Mouse (Mus musculus): Measurements from ENCODE around the gene Kpna1. TPM values are rescaled to one million over a fixed set of nuclear protein-coding genes. Genes with fewer than 3 reads are reported as not detected.
A peak's percentile ranks its signal among the peaks of the same experiment; 100 is the strongest.
"Not testable (repeated sequence)": the region's sequence is repeated elsewhere in the genome, so short reads cannot be mapped to it uniquely, and the experiment has no call there.

Kpna1 gene
- polyA plus RNA-seq, 1 experiment from 2014 or later: 35.9 TPM

DNA sequence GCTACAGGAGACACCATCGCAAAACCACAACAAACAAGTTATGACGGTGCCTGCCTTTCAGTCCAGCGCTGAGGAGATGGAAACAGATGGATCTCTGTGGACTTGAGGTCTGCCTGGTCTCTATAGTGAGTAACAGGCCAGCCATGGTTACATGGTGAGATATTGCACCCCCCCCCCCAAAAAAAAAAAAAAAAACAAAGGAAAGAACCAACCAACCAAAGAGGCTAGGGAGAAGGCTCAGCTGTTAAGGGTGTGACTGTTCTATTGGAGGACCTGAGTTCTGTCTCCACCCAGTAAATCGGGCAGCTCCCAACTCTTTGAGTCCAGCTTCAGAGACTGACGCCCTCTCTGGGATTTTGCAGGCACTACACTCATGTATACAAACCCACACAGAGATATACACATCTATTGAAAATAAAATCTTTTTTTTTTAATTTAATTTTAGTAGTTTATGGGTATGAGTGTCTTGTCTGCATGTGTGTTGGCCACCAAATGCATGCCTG lies 25.9 kb upstream of the Kpna1 start:
- Histone ChIP-seq H3K27me3 (ENCODE audit: insufficient read depth, low read length) (no peaks in the 10 kb centered on the region), H3K4me2 (replicated peaks; ENCODE audit: low read depth, low read length) (no peak overlapping the region), H3K9me3 (ENCODE audit: low read length) (no peaks in the 10 kb centered on the region), H3K4me1 (ENCODE audit: insufficient read depth, low read length) (no peaks in the 10 kb centered on the region), H3K9ac (replicated peaks; ENCODE audit: low read length) (no peak overlapping the region), H3K4me3 (ENCODE audit: low read length) (no peak overlapping the region), H3K27ac (ENCODE audit: low read length) (no peak overlapping the region), H3K36me3 (ENCODE audit: insufficient read depth, low read length) (0 out of 2 replicates have a peak, but pooled peaks cover 3% of the 10 kb centered on the region)
- 81% methylated on average over 5 of the region's 5 CpGs for WGBS
- ATAC-seq (ENCODE audit: low FRiP score, low TSS enrichment): no peak

DNA sequence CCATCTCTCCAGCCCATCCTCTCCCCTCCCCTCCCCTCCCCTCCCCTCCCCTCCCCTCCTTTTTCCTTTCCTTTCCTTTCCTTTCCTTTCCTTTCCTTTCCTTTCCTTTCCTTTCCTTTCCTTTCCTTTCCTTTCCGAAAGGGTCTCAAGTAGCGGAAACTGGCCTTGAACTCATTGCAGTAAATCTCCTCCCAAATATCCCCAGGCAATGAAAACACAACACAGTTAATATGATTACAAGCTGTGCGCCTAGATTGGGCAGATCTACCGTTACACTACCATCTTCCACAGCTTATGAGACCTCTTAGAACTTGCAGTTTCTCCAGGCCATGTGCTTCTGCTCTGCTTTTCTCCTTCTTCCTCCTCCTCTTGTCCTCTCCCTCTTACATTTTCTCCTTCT lies 12.6 kb upstream of the Kpna1 start:
- ATAC-seq (ENCODE audit: low FRiP score, low TSS enrichment); H3K27ac ChIP-seq (ENCODE audit: low read length); H3K36me3 ChIP-seq (ENCODE audit: insufficient read depth, low read length); H3K4me3 ChIP-seq (ENCODE audit: low read length); H3K9ac ChIP-seq (replicated peaks; ENCODE audit: low read length); H3K4me1 ChIP-seq (ENCODE audit: insufficient read depth, low read length); H3K4me2 ChIP-seq (replicated peaks; ENCODE audit: low read depth, low read length); H3K9me3 ChIP-seq (ENCODE audit: low read length); H3K27me3 ChIP-seq (ENCODE audit: insufficient read depth, low read length): not testable (repeated sequence)
- 23% methylated on average over 3 of the region's 4 CpGs for WGBS

DNA sequence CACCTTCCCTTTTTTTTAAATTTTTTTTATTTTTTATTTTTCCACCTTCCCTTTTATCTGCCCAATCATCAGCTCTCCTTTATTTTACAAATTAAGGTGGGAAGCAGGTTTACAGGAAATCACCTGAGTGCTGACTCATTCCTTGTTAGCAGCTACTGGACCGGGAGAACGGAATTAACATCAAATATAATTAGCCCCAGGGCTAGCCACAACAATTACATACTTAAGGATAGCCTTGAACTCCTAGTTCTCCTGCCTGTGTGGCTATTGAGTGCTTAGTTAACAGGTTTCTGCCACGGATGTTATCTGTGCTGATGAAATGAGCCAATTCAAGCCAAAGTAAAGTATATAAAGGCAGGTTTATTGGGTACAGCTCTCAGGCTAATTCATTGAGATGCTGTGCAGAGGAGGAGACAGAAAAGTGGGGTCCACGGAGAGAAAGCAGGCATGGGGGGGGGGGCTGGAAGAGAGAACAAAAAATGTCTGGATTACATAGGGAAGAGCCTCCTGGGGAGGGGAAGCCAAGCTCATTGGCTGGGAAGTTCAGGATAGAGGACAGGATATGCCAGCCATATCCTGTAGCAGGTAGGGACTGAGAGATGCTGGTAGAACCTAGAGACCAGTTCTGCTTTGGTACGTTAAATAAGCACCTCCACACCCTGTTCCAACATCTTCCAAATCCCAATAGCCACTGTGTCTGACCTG lies 12.0 kb upstream of the Kpna1 start:
- peaks cover 8% of the 10 kb centered on the region; the same call in 1 of the 2 replicates for H3K4me1 ChIP-seq (ENCODE audit: insufficient read depth, low read length)
- ATAC-seq (ENCODE audit: low FRiP score, low TSS enrichment): no peak

DNA sequence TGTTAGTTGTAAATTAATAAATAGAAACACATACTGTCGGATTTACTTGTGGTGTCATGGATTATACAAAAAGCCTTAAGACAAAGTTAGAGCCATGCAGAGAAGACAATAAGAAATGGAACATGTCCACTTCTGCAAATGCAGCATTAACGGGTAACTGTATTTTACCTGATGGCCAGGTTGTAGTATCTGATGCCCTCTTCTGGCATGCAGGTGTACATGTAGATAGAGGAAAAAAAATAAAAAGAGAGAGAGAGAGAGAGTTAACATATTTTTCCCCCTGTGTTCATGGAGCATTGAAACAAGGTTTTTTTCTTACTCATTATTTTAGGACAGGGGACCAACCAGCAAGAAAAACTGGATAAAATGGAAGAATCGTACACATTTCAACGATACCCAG lies 11.2 kb upstream of the Kpna1 start:
- 84% methylated on average over 4 of the region's 4 CpGs for WGBS

More for the DNA sequence above, 12.0 kb upstream of the Kpna1 start:
- Histone ChIP-seq H3K4me3 (ENCODE audit: low read length) (no peak overlapping the region), H3K9ac (replicated peaks; ENCODE audit: low read length) (no peak overlapping the region), H3K36me3 (ENCODE audit: insufficient read depth, low read length) (no peaks in the 10 kb centered on the region), H3K9me3 (ENCODE audit: low read length) (no peaks in the 10 kb centered on the region), H3K27me3 (ENCODE audit: insufficient read depth, low read length) (no peaks in the 10 kb centered on the region), H3K27ac (ENCODE audit: low read length) (no peak overlapping the region), H3K4me2 (replicated peaks; ENCODE audit: low read depth, low read length) (no peak overlapping the region)
- 56% methylated on average over 5 of the region's 5 CpGs for WGBS

DNA sequence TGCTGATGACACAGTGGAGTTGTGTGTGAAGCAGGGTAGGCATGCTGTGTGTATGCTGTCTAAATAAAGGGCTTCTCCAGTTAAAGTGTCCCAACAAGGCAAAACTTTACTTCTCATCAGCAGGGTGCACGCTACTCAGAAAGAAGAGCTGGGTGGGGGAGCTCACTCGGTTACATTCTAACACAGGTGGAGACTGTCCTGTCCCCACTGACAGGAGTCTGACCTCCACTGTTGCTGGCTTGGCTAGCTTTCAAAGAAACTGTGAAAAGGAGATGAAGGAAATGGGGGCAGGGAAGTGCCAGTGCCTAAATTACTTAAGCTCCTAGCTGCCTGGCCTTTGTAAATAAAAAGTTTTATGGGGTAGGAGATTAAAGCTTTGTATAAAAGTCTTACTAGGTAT lies 10.4 kb upstream of the Kpna1 start:
- 23% methylated on average over 2 of the region's 2 CpGs for WGBS
- Histone ChIP-seq H3K27ac (ENCODE audit: low read length) (no peak overlapping the region), H3K27me3 (ENCODE audit: insufficient read depth, low read length) (no peaks in the 10 kb centered on the region), H3K9me3 (ENCODE audit: low read length) (no peaks in the 10 kb centered on the region), H3K36me3 (ENCODE audit: insufficient read depth, low read length) (no peaks in the 10 kb centered on the region), H3K4me1 (ENCODE audit: insufficient read depth, low read length) (peaks cover 8% of the 10 kb centered on the region; the same call in 1 of the 2 replicates), H3K4me3 (ENCODE audit: low read length) (no peak overlapping the region), H3K9ac (replicated peaks; ENCODE audit: low read length) (no peak overlapping the region), H3K4me2 (replicated peaks; ENCODE audit: low read depth, low read length) (no peak overlapping the region)
- ATAC-seq (ENCODE audit: low FRiP score, low TSS enrichment): no peak

More for the DNA sequence above, 11.2 kb upstream of the Kpna1 start:
- Histone ChIP-seq H3K4me3 (ENCODE audit: low read length) (no peak overlapping the region), H3K27me3 (ENCODE audit: insufficient read depth, low read length) (no peaks in the 10 kb centered on the region), H3K36me3 (ENCODE audit: insufficient read depth, low read length) (no peaks in the 10 kb centered on the region), H3K9me3 (ENCODE audit: low read length) (no peaks in the 10 kb centered on the region), H3K27ac (ENCODE audit: low read length) (no peak overlapping the region), H3K4me2 (replicated peaks; ENCODE audit: low read depth, low read length) (no peak overlapping the region), H3K9ac (replicated peaks; ENCODE audit: low read length) (no peak overlapping the region), H3K4me1 (ENCODE audit: insufficient read depth, low read length) (peaks cover 8% of the 10 kb centered on the region; the same call in 1 of the 2 replicates)
- no peak for ATAC-seq (ENCODE audit: low FRiP score, low TSS enrichment)

DNA sequence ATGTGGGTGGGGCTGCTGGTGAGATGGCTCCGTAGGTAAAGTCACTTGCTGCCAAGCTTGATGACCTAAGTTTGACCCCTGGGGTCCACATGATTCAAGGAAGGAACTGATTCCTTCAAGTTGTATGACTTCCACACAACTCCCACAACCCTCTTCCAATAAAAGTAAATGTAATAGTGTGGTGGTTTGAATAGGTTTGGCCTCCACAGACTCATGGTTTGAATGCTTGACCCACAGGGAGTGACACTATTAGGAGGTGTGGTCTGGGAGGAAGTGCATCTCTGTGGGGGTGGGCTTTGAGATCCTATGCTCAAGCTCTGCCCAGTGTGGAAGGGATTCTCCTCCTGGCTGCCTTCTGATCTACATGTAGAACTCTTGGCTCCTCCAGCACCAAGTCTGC lies 4.5 kb upstream of the Kpna1 start:
- Histone ChIP-seq H3K9me3 (ENCODE audit: low read length) (no peaks in the 10 kb centered on the region), H3K9ac (replicated peaks; ENCODE audit: low read length) (no peak overlapping the region), H3K27ac (ENCODE audit: low read length) (no peak overlapping the region), H3K27me3 (ENCODE audit: insufficient read depth, low read length) (no peaks in the 10 kb centered on the region), H3K36me3 (ENCODE audit: insufficient read depth, low read length) (no peaks in the 10 kb centered on the region), H3K4me2 (replicated peaks; ENCODE audit: low read depth, low read length) (no peak overlapping the region), H3K4me3 (ENCODE audit: low read length) (no peak overlapping the region), H3K4me1 (ENCODE audit: insufficient read depth, low read length) (no peaks in the 10 kb centered on the region)
- 11% methylated on average over 1 of the region's 1 CpGs for WGBS
- no peak for ATAC-seq (ENCODE audit: low FRiP score, low TSS enrichment)

DNA sequence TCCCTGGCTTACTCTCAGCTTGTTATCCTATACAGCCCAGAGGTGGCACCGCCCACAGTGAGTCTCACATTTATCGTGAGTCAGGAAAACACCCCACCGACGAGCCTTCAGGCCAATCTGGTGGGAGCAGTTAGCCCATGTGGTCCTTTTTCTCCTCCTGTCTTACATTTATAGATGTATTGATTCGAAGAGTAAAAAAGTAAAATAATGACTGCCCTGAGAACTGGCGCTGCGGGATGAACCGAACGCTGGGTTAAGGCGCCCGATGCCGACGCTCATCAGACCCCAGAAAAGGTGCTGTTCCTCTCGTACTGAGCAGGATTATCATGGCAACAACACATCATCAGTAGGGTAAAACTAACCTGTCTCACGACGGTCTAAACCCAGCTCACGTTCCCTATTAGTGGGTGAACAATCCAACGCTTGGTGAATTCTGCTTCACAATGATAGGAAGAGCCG lies 2.8 kb downstream of the Kpna1 start:
- H3K4me2 ChIP-seq (replicated peaks; ENCODE audit: low read depth, low read length): no peak overlapping the region
- no peak overlapping the region for H3K27ac ChIP-seq (ENCODE audit: low read length)
- 50% methylated on average over 19 of the region's 19 CpGs for WGBS
- no peaks in the 10 kb centered on the region for H3K36me3 ChIP-seq (ENCODE audit: insufficient read depth, low read length)
- no peaks in the 10 kb centered on the region for H3K27me3 ChIP-seq (ENCODE audit: insufficient read depth, low read length)
- H3K4me1 ChIP-seq (ENCODE audit: insufficient read depth, low read length): peaks cover 13% of the 10 kb centered on the region
- no peak overlapping the region for H3K4me3 ChIP-seq (ENCODE audit: low read length)
- no peaks in the 10 kb centered on the region for H3K9me3 ChIP-seq (ENCODE audit: low read length)
- peak; percentile 94 for ATAC-seq (ENCODE audit: low FRiP score, low TSS enrichment)
- H3K9ac ChIP-seq (replicated peaks; ENCODE audit: low read length): no peak overlapping the region

DNA sequence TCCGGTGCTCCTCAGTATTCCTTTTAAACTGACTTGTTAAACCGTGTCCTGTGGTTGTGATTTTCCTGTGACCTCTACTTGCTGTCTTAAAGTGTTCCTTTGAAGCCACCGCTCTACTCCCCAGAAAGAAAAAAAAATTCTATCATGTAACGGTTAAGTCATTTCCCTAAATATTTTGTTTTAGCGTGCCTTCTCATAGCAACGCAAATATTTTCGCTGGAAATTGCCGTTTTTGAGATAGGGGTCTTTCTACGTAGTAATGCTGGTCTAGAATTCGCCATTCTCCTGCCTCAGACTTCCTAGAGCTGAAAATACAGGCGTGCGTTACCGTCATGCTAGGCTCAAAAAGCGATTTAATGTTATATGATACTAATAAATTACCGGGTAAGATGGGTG lies 4.0 kb downstream of the Kpna1 start:
- Histone ChIP-seq H3K27ac (ENCODE audit: low read length) (no peak overlapping the region), H3K4me2 (replicated peaks; ENCODE audit: low read depth, low read length) (peak overlapping the region; percentile 67), H3K9me3 (ENCODE audit: low read length) (no peaks in the 10 kb centered on the region), H3K9ac (replicated peaks; ENCODE audit: low read length) (peak overlapping the region; percentile 91), H3K4me3 (ENCODE audit: low read length) (peak overlapping the region; percentile 84), H3K27me3 (ENCODE audit: insufficient read depth, low read length) (no peaks in the 10 kb centered on the region), H3K36me3 (ENCODE audit: insufficient read depth, low read length) (no peaks in the 10 kb centered on the region), H3K4me1 (ENCODE audit: insufficient read depth, low read length) (peaks cover 13% of the 10 kb centered on the region)
- WGBS: 3% methylated on average over 15 of the region's 15 CpGs
- ATAC-seq (ENCODE audit: low FRiP score, low TSS enrichment): 0 out of 2 replicates have a peak, but pooled peaks have one; percentile 0

DNA sequence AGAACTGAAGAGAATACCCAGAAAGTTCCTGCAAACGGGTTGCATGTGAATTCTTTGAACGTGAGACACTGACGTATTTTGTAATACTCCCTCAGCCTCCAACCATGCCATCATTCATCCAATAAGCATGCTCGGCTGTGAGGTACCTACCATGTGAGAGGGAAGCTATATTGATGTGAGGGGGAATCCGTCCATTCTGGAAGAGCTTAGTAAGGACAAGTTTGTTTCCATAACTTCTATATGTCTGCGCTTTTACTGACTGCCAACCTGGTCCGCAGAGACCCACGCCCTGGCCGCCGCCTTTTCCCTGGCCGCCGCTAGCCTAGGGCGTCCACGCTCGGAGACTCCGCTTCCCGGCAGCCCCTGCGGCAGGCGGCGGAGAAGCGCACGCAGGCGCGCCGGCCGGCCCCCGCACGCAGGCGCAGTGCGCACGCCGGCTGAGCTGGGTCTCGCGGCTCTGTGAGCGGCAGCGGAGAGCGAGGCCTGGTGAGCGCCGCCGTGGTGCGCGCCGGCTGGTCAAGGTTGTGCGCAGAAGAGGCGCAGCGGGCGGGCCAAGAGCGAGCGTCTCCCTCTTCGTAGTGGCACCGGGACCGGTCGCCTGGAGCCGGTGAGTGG lies 4.5 kb downstream of the Kpna1 start:
- no peaks in the 10 kb centered on the region for H3K27me3 ChIP-seq (ENCODE audit: insufficient read depth, low read length)
- H3K4me3 ChIP-seq (ENCODE audit: low read length): peak overlapping the region; percentile 84
- peak overlapping the region; percentile 91 for H3K9ac ChIP-seq (replicated peaks; ENCODE audit: low read length)
- WGBS: under 1% methylated on average over 52 of the region's 54 CpGs
- H3K36me3 ChIP-seq (ENCODE audit: insufficient read depth, low read length): no peaks in the 10 kb centered on the region
- no peaks in the 10 kb centered on the region for H3K9me3 ChIP-seq (ENCODE audit: low read length)
- H3K4me2 ChIP-seq (replicated peaks; ENCODE audit: low read depth, low read length): peak overlapping the region; percentile 67
- peaks cover 13% of the 10 kb centered on the region for H3K4me1 ChIP-seq (ENCODE audit: insufficient read depth, low read length)
- peak overlapping the region; percentile 99 for H3K27ac ChIP-seq (ENCODE audit: low read length)
- peak; percentile 95 for ATAC-seq (ENCODE audit: low FRiP score, low TSS enrichment)
